Mouse (Mus musculus): ENCODE results near the gene Pxdc1. TPM values are rescaled to one million over a fixed set of nuclear protein-coding genes. Genes with fewer than 3 reads are reported as not detected.

The Pxdc1 gene
- polyA plus RNA-seq, 1 experiment = 10.6 TPM

GRCm38 (mm10) chr13:34602757-34603156 lies 50.5 kb downstream of the Pxdc1 start:
- no peak overlapping the region for H3K9ac ChIP-seq (ENCODE audit: low read depth, poor library complexity, severe bottlenecking)
- TF ChIP-seq CTCF (IDR thresholded peaks at IDR 0.05; ENCODE audit: low read depth, low read length) (no peak), POLR2A (IDR thresholded peaks at IDR 0.05; ENCODE audit: insufficient read depth, low read length) (no peak), EP300 (IDR thresholded peaks at IDR 0.05; ENCODE audit: insufficient read depth, low read depth, low read length) (no peak)
- no peaks in the 10 kb centered on the region for H3K36me3 ChIP-seq (ENCODE audit: control insufficient read depth, insufficient read depth, low read length, poor library complexity, severe bottlenecking)
- no peaks in the 10 kb centered on the region for H3K9me3 ChIP-seq (replicated peaks; ENCODE audit: control insufficient read depth, insufficient read depth, low read length, poor library complexity, severe bottlenecking)
- H3K27ac ChIP-seq (ENCODE audit: insufficient read depth, low read length) = no peak overlapping the region
- no peaks in the 10 kb centered on the region for H3K4me1 ChIP-seq (ENCODE audit: control insufficient read depth, insufficient read depth, low read length)
- H3K4me3 ChIP-seq (ENCODE audit: low read depth, low read length) = no peak overlapping the region
- no peaks in the 10 kb centered on the region for H3K27me3 ChIP-seq (ENCODE audit: control insufficient read depth, insufficient read depth, low read length, poor library complexity, severe bottlenecking)

DNA sequence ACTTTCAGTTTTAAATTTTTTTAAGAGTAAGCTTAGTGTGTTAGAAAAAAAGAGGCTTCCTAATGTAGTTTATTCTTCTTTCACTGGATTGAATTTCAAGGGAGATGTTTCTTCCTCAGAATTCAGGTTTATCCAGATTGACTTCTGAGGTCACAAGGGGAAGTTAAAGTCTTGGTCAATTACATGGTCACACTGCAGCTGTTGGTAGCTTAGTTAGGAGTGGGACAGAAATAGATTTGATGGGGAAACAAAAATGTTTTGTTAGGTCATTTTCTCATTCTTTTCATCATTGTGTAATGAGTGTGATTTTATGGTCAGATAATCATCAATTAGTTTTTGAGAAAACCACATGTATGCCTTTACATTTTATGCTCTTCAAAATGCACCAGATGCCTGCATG lies 56.5 kb downstream of the Pxdc1 start:
- no peaks in the 10 kb centered on the region for H3K9me3 ChIP-seq (replicated peaks; ENCODE audit: control insufficient read depth, insufficient read depth, low read length, poor library complexity, severe bottlenecking)
- H3K36me3 ChIP-seq (ENCODE audit: control insufficient read depth, insufficient read depth, low read length, poor library complexity, severe bottlenecking) = no peaks in the 10 kb centered on the region
- H3K4me1 ChIP-seq (ENCODE audit: control insufficient read depth, insufficient read depth, low read length) = no peaks in the 10 kb centered on the region
- H3K4me3 ChIP-seq (ENCODE audit: low read depth, low read length) = no peak overlapping the region
- no peak overlapping the region for H3K27ac ChIP-seq (ENCODE audit: insufficient read depth, low read length)
- H3K9ac ChIP-seq (ENCODE audit: low read depth, poor library complexity, severe bottlenecking) = no peak overlapping the region
- no peaks in the 10 kb centered on the region for H3K27me3 ChIP-seq (ENCODE audit: control insufficient read depth, insufficient read depth, low read length, poor library complexity, severe bottlenecking)
- TF ChIP-seq CTCF (IDR thresholded peaks at IDR 0.05; ENCODE audit: low read depth, low read length) (no peak), POLR2A (IDR thresholded peaks at IDR 0.05; ENCODE audit: insufficient read depth, low read length) (no peak), EP300 (IDR thresholded peaks at IDR 0.05; ENCODE audit: insufficient read depth, low read depth, low read length) (no peak)

Other genes starting within 250 kb of the Pxdc1 start
- not detected in 2 replicates for gene Fam50b, start 81.4 kb upstream of the Pxdc1 start, polyA plus RNA-seq (2011; ENCODE audit: insufficient read depth, insufficient read length, low read depth, missing spikeins)
- 135 and 141 TPM in 2 replicates for gene Prpf4b, start 221.8 kb upstream of the Pxdc1 start, polyA plus RNA-seq (2011; ENCODE audit: insufficient read depth, insufficient read length, low read depth, missing spikeins)